Mouse (Mus musculus): Measurements from ENCODE around the gene 2010111I01Rik.

Gene 2010111I01Rik

GRCm38 (mm10) chr13:63247041-63247440 is 282.3 kb downstream of the 2010111I01Rik start:
- DNase-seq, result peak in 1 of 2 experiments; percentile 8

GRCm38 (mm10) chr13:63247631-63248030 is 282.9 kb downstream of the 2010111I01Rik start:
- peak in 1 of 2 experiments; percentile 10 for DNase-seq

- DNase-seq, result peak in 1 of 2 experiments; percentile 7
These were observed 283.6 kb downstream of the 2010111I01Rik start for GRCm38 (mm10) chr13:63248318-63248717.

- DNase-seq, result peak in 1 of 2 experiments; percentile 19
These were observed 284.5 kb downstream of the 2010111I01Rik start for GRCm38 (mm10) chr13:63249171-63249570.

GRCm38 (mm10) chr13:63249741-63250431 is 285.2 kb downstream of the 2010111I01Rik start:
- DNase-seq, result peak in 1 of 2 experiments; percentile 36

- no peak for DNase-seq
These were observed 285.8 kb downstream of the 2010111I01Rik start for GRCm38 (mm10) chr13:63250441-63250980.

- DNase-seq, result peak in 1 of 2 experiments; percentile 55
These were observed 286.6 kb downstream of the 2010111I01Rik start for GRCm38 (mm10) chr13:63251118-63251889.

GRCm38 (mm10) chr13:63252295-63253010 is 287.8 kb downstream of the 2010111I01Rik start:
- DNase-seq, result peak in 1 of 2 experiments; percentile 45

GRCm38 (mm10) chr13:63253147-63253546 is 288.5 kb downstream of the 2010111I01Rik start:
- DNase-seq, result peak in 1 of 2 experiments; percentile 25

GRCm38 (mm10) chr13:63253886-63254636 is 289.4 kb downstream of the 2010111I01Rik start:
- DNase-seq, result no peak

- DNase-seq, result peak in 1 of 2 experiments; percentile 61
These were observed 290.9 kb downstream of the 2010111I01Rik start for GRCm38 (mm10) chr13:63255519-63256011.

GRCm38 (mm10) chr13:63256146-63256545 is 291.5 kb downstream of the 2010111I01Rik start:
- DNase-seq, result peak in 1 of 2 experiments; percentile 9

- peak; percentile 77 to 86 for DNase-seq
These were observed 292.1 kb downstream of the 2010111I01Rik start for GRCm38 (mm10) chr13:63256807-63257206.

GRCm38 (mm10) chr13:63258167-63258582 is 293.5 kb downstream of the 2010111I01Rik start:
- no peak for DNase-seq

- DNase-seq, result no peak
These were observed 294.0 kb downstream of the 2010111I01Rik start for GRCm38 (mm10) chr13:63258671-63259070.

GRCm38 (mm10) chr13:63260133-63260532 is 295.4 kb downstream of the 2010111I01Rik start:
- DNase-seq, result no peak

- DNase-seq, result no peak
These were observed 296.3 kb downstream of the 2010111I01Rik start for GRCm38 (mm10) chr13:63260753-63261631.

GRCm38 (mm10) chr13:63261676-63262075 is 297.0 kb downstream of the 2010111I01Rik start:
- DNase-seq, result no peak

- DNase-seq, result no peak
These were observed 297.7 kb downstream of the 2010111I01Rik start for GRCm38 (mm10) chr13:63262168-63262957.

GRCm38 (mm10) chr13:63268371-63268770 is 303.7 kb downstream of the 2010111I01Rik start:
- peak in 1 of 2 experiments; percentile 69 for DNase-seq
